Mouse (Mus musculus): ENCODE results near the gene Kcnab2. TPM values are rescaled to one million over a fixed set of nuclear protein-coding genes. Genes with fewer than 3 reads are reported as not detected.

The Kcnab2 gene
- 120 and 122 TPM in 2 replicates for polyA plus RNA-seq (2012)

DNA sequence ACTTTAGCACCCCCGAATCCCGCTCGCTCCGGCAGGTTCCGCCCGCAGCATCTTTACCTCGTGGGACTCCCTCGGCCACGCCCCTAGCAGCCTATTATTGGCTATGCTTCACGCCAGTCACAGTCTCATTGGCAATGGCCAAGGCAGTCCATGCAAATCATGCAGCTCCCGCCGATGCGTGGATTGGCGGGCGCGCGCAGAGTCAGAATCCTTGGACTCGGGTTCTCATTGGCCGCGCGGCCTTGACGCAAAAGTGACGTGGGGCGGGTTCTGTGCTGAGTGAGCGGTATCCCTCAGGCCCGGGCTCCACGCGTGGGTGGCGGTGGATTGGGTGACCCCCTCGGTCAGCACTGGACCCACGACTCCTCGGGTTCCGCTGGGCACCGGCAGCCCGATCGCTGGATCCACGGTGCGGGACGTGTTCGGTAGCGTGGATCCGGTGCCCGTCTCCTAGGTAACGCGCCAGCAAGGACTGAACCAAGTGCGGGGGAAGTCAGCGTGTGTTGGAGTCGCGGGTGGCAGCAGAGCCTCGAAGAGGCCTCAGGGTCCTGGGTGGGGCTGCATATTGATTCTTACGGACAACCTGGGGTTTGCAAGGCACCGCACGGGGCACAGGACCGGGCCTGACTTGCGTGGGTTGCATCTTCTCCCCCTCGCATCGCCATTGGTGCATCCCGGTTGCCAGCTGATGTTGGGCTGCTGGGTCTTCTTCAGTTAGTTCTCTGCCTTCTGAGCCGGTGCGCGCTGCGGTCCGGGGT is at the start of gene Kcnab2:
Kcnab2 (minus strand) TSS at position 406 of the 758 bp plus-strand sequence.

DNA sequence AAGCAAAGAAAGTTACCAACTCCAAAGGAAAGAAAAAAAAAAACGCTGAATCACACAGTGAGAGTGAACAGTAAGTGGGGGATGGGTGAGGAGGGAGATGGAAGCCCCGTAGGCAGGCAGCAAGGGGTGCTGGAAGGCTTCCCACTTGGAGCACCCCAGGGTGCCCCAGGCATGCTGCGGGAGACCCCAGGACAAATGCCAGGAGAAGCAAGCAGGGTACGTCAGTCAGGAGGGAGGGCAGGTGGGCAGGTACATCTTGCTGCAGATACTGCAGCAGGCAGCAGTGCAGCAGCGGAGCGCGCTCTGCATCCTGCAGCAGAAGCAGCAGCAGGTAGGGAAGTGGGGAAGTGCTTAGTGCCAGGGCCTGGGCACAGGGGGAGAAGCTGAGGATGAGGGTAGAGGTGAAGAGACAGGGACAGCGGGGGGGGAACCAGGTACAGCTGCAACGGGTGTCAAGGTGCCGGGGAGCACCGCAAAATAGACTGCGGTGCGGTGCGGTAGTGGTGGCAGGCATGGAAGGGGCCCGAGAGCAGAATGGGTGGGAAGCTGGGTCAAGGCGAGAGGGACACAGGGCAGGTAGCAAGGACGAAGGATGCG is 1.1 kb downstream of the Kcnab2 start, which contains the start of gene Nphp4:
Nphp4 (plus strand) TSS at position 280 of the 597 bp plus-strand sequence.

Other genes with a start within 250 kb of the Kcnab2 start
- gene Gpr153, start 203.6 kb downstream of the Kcnab2 start, polyA plus RNA-seq (2012): 0.26 and 0.93 TPM in 2 replicates
- 0.06 TPM in 1 of 2 replicates, not detected in the other for gene Hes3, start 186.2 kb downstream of the Kcnab2 start, polyA plus RNA-seq (2012)
- 12.0 and 12.6 TPM in 2 replicates for gene Icmt, start 180.6 kb downstream of the Kcnab2 start, polyA plus RNA-seq (2012)
- gene Rnf207, start 158.9 kb downstream of the Kcnab2 start, polyA plus RNA-seq (2012): 0.37 TPM in 1 of 2 replicates, not detected in the other
- 103 and 109 TPM in 2 replicates for gene Rpl22, start 152.1 kb downstream of the Kcnab2 start, polyA plus RNA-seq (2012)
- gene Chd5, start 139.2 kb downstream of the Kcnab2 start, polyA plus RNA-seq (2012): 0.16 and 0.24 TPM in 2 replicates
- 2.5 and 2.7 TPM in 2 replicates for gene Nphp4, start 1.2 kb downstream of the Kcnab2 start, polyA plus RNA-seq (2012)